Mouse (Mus musculus): ENCODE results near the gene Zkscan16. TPM values are rescaled to one million over a fixed set of nuclear protein-coding genes. Genes with fewer than 3 reads are reported as not detected.

Zkscan16 gene
- polyA plus RNA-seq, 1 experiment, result not detected

DNA sequence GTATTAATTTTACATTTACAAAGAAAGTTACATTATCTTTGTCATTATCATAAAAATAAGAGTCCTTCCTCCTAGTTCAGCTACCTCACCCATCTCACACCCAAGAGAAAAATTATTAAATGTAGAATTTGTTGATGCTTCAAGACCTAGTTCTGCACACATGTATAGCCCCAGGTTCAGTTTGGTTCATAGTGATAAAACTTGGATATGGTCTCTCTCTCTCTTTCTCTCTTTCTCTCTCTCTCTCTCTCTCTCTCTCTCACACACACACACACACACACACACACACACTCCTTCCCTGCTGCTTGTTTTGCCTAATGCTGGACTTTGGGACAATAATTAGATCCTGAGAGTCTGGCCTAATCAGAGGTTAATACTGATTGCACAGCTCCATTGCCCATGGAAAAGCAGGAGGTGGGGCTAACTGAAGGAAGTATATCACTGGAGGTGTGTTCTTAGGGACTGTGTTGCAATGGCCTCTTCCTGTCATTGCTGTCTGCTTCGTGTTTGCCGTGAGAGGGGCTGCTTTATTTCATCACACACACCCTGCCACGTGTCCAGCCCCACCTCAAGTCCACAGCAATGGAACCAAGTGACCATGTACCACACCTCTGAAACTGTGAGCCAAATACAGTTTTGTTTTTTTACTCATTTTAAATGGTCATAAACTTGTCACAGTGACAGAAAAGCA, 29.9 kb upstream of the Zkscan16 start:
- Histone ChIP-seq H3ac (ENCODE audit: control insufficient read depth, insufficient read length) (peak overlapping the region; percentile 100), H3K36me3 (ENCODE audit: control insufficient read depth, insufficient read depth) (no peaks in the 10 kb centered on the region), H3K27me3 (ENCODE audit: control insufficient read depth, insufficient read depth, insufficient read length) (no peaks in the 10 kb centered on the region), H3K4me2 (ENCODE audit: low read depth) (peak overlapping the region; percentile 92), H3K4me3 (peak overlapping the region; percentile 67), H3K79me2 (ENCODE audit: control insufficient read depth, insufficient read depth) (peaks cover 30% of the 10 kb centered on the region)
- TF ChIP-seq POLR2A (IDR thresholded peaks at IDR 0.05; ENCODE audit: insufficient read length, low read depth), result no peak
- TF ChIP-seq CEBPB (IDR thresholded peaks at IDR 0.05; ENCODE audit: insufficient read depth, poor library complexity, severe bottlenecking), result peak; percentile 59; the same call in 1 of the 2 replicates

DNA sequence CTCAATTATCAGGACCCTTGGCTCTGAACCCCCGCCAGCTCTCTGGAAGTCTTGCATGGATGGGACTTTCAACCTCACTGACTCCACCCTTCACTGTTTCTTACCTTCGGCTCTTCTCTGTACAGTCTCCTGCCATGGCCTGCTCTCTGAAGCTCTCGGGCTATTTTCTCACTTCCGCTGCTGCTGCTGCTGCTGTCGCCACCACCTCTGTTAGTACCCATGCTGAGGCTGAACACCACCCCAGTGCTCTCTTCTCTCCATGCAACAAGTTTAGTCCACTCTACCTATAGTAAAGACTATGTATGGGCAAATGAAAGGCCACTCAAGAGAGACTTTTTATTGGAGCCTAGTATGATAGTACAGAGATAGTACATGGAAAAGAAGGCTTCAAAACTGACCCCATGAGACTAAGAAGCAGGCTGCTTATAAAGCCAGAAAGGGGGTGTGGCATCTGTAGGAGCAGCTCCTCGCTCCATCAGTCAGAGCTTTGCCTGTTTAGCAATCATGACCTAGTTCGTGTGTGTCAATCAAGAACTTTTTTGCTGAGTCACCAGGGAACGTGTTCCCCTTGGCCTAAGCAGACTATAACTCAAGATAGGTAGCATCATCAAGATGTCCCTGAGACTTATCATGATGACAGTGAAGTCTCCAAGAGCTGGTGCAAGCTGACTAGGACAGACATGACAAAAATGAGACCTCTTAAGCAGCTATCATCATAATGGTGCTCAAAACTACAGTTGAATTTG, 28.2 kb upstream of the Zkscan16 start:
- Histone ChIP-seq H3K4me3 (no peak overlapping the region), H3K36me3 (ENCODE audit: control insufficient read depth, insufficient read depth) (no peaks in the 10 kb centered on the region), H3ac (ENCODE audit: control insufficient read depth, insufficient read length) (no peak overlapping the region), H3K27me3 (ENCODE audit: control insufficient read depth, insufficient read depth, insufficient read length) (no peaks in the 10 kb centered on the region), H3K4me2 (ENCODE audit: low read depth) (no peak overlapping the region), H3K79me2 (ENCODE audit: control insufficient read depth, insufficient read depth) (peaks cover 12% of the 10 kb centered on the region)
- TF ChIP-seq REST (IDR thresholded peaks at IDR 0.05; ENCODE audit: insufficient read depth, insufficient read length) (no peak), TCF12 (IDR thresholded peaks at IDR 0.05; ENCODE audit: insufficient read depth, poor library complexity, severe bottlenecking) (no peak)

DNA sequence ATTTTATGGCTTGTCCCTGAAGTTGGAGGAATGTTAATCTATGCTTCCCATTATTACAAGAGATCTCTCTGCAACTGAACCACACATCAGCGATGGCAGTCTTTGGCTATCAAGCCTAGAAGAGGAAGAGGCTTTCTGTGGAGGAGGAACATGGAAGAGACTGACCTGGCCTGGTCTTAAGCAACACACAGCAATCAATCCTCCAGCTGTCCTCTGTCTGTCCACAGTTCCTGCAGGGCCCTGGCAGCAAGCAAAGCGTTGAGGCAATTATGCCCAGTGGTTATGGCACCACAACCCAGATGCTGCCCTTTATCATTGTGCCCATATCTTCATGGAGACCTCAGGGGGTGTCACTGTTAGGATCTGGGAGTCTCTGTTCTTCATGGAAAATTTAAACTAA, 19.5 kb upstream of the Zkscan16 start:
- H3K79me2 ChIP-seq (ENCODE audit: control insufficient read depth, insufficient read depth), result no peaks in the 10 kb centered on the region
- TF ChIP-seq TCF3 (IDR thresholded peaks at IDR 0.05; ENCODE audit: insufficient read length, low read depth), result no peak
- TF ChIP-seq MYOD1 (IDR thresholded peaks at IDR 0.05; ENCODE audit: control insufficient read depth in 1 of 3, insufficient read length in 2 of 3, low read depth in 2 of 3), result no peak
- no peak for TF ChIP-seq USF1 (IDR thresholded peaks at IDR 0.05; ENCODE audit: low read depth)
- TF ChIP-seq TCF12 (IDR thresholded peaks at IDR 0.05; ENCODE audit: insufficient read depth, poor library complexity, severe bottlenecking), result no peak
- no peak for TF ChIP-seq E2F4 (IDR thresholded peaks at IDR 0.05; ENCODE audit: insufficient read depth)
- TF ChIP-seq POLR2A (IDR thresholded peaks at IDR 0.05; ENCODE audit: insufficient read length, low read depth), result no peak
- no peak for TF ChIP-seq SRF (IDR thresholded peaks at IDR 0.05; ENCODE audit: control insufficient read depth, insufficient read length, low read depth)
- no peak for TF ChIP-seq CEBPB (IDR thresholded peaks at IDR 0.05; ENCODE audit: insufficient read depth, poor library complexity, severe bottlenecking)
- H3K4me2 ChIP-seq (ENCODE audit: low read depth), result no peak overlapping the region
- H3ac ChIP-seq (ENCODE audit: control insufficient read depth, insufficient read length), result no peak overlapping the region
- H3K27me3 ChIP-seq (ENCODE audit: control insufficient read depth, insufficient read depth, insufficient read length), result peaks cover 4% of the 10 kb centered on the region
- no peak overlapping the region for H3K4me3 ChIP-seq
- H3K36me3 ChIP-seq (ENCODE audit: control insufficient read depth, insufficient read depth), result no peaks in the 10 kb centered on the region

GRCm38 (mm10) chr4:58925664-58926063, 17.8 kb upstream of the Zkscan16 start:
- H3K27me3 ChIP-seq (ENCODE audit: control insufficient read depth, insufficient read depth, insufficient read length), result peaks cover 5% of the 10 kb centered on the region
- no peaks in the 10 kb centered on the region for H3K79me2 ChIP-seq (ENCODE audit: control insufficient read depth, insufficient read depth)
- no peak overlapping the region for H3ac ChIP-seq (ENCODE audit: control insufficient read depth, insufficient read length)
- H3K36me3 ChIP-seq (ENCODE audit: control insufficient read depth, insufficient read depth), result no peaks in the 10 kb centered on the region
- no peak overlapping the region for H3K4me2 ChIP-seq (ENCODE audit: low read depth)
- TF ChIP-seq USF1 (IDR thresholded peaks at IDR 0.05; ENCODE audit: low read depth) (no peak), TCF3 (IDR thresholded peaks at IDR 0.05; ENCODE audit: insufficient read length, low read depth) (no peak)
- no peak overlapping the region for H3K4me3 ChIP-seq

GRCm38 (mm10) chr4:58926120-58926519, 17.3 kb upstream of the Zkscan16 start:
- no peak overlapping the region for H3K4me2 ChIP-seq (ENCODE audit: low read depth)
- TF ChIP-seq CEBPB (IDR thresholded peaks at IDR 0.05; ENCODE audit: insufficient read depth, poor library complexity, severe bottlenecking) (no peak), MYOD1 (IDR thresholded peaks at IDR 0.05; ENCODE audit: control insufficient read depth in 1 of 3, insufficient read length in 2 of 3, low read depth in 2 of 3) (no peak)
- H3K27me3 ChIP-seq (ENCODE audit: control insufficient read depth, insufficient read depth, insufficient read length), result peaks cover 5% of the 10 kb centered on the region
- no peaks in the 10 kb centered on the region for H3K79me2 ChIP-seq (ENCODE audit: control insufficient read depth, insufficient read depth)
- no peak overlapping the region for H3ac ChIP-seq (ENCODE audit: control insufficient read depth, insufficient read length)
- no peak overlapping the region for H3K4me3 ChIP-seq
- H3K36me3 ChIP-seq (ENCODE audit: control insufficient read depth, insufficient read depth), result no peaks in the 10 kb centered on the region

GRCm38 (mm10) chr4:58927661-58928060, 15.8 kb upstream of the Zkscan16 start:
- Histone ChIP-seq H3K79me2 (ENCODE audit: control insufficient read depth, insufficient read depth) (no peaks in the 10 kb centered on the region), H3K27me3 (ENCODE audit: control insufficient read depth, insufficient read depth, insufficient read length) (peaks cover 5% of the 10 kb centered on the region), H3K4me2 (ENCODE audit: low read depth) (no peak overlapping the region), H3ac (ENCODE audit: control insufficient read depth, insufficient read length) (no peak overlapping the region), H3K36me3 (ENCODE audit: control insufficient read depth, insufficient read depth) (no peaks in the 10 kb centered on the region), H3K4me3 (no peak overlapping the region)
- no peak for TF ChIP-seq MYOD1 (IDR thresholded peaks at IDR 0.05; ENCODE audit: control insufficient read depth in 1 of 3, insufficient read length in 2 of 3, low read depth in 2 of 3)

Measured in myocyte (in vitro differentiated cells).